Mouse (Mus musculus): ENCODE measurements around the gene Arhgap11a.

GRCm38 (mm10) chr2:113887166-113887565 lies 38.7 kb upstream of the Arhgap11a start:
- no peak for TF ChIP-seq TAL1 (IDR thresholded peaks at IDR 0.05; ENCODE audit: low read length)
- TF ChIP-seq GATA1 (IDR thresholded peaks at IDR 0.05; ENCODE audit: low read length), result no peak
